Mouse (Mus musculus): ENCODE data around the gene Tmprss15.

The Tmprss15 gene

DNA sequence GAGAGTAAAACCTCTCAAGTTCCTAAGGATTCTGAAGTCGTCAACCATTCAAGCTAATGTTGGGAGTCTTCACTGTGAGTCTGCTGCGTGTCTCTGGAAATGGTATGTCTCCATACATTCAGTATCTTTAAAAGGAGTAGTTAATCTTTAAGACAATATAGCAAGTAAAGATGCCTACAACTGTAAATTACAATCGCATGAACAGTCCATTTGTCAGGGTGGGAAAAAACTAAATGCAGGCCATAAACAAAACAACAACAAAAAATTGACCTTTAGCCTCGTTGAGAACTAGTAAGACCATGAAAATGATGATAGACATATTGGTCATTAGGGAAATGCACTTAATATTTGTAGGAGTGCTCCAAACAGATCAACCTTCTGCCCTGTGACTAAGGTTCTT is at the start of gene Tmprss15:
Tmprss15 (minus strand) TSS at position 101 of the 400 bp plus-strand sequence.
- no peak for DNase-seq (ENCODE audit: low spot score in 2 of 2)

GRCm38 (mm10) chr16:79114879-79115278 is 24.0 kb upstream of the Tmprss15 start:
- no peak for DNase-seq (ENCODE audit: low spot score in 2 of 2)

DNA sequence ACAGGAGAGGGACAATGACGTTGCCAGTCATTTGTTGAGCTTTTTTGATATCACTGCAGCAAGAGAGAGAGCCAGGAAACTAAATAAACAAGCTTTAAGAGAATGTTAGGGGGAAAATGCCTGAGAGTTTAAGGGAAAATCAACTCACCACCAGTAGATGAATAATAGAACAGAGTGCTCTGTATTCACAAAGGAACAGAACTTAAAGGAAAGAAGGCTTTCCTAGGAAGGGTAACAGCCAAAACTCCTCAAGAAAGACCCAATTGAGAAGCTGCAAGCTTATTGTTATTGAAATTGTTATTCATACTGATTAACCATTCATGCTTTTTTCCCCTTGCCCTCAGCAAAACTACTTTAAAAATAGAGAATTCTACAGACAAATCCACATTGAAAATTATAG is 18.6 kb upstream of the Tmprss15 start:
- no peak for DNase-seq (ENCODE audit: low spot score in 2 of 2)

DNA sequence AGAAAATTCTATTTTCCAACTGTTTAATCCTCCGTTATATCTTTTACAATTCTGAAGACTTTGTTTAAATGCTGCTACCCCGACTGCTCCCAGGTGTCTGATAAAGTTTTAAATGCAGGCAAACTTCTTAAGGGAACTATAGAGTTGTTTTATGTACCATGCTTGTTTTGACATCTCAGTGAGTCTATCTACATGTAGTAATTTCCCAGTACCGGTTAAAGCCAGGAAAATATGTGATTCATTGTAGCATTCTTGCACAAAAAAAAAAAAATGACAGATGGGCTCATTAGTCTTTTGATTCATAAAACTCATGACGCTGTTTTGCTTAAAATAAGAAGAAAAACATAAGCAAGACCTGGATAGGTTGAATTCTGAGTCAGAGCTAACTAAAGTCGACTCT is 18.1 kb upstream of the Tmprss15 start:
- DNase-seq (ENCODE audit: low spot score in 2 of 2), result no peak

GRCm38 (mm10) chr16:79100325-79100724 is 9.4 kb upstream of the Tmprss15 start:
- DNase-seq (ENCODE audit: low spot score in 2 of 2), result no peak

- no peak for DNase-seq (ENCODE audit: low spot score in 2 of 2)
Measured at GRCm38 (mm10) chr16:79098321-79098720, 7.4 kb upstream of the Tmprss15 start.

DNA sequence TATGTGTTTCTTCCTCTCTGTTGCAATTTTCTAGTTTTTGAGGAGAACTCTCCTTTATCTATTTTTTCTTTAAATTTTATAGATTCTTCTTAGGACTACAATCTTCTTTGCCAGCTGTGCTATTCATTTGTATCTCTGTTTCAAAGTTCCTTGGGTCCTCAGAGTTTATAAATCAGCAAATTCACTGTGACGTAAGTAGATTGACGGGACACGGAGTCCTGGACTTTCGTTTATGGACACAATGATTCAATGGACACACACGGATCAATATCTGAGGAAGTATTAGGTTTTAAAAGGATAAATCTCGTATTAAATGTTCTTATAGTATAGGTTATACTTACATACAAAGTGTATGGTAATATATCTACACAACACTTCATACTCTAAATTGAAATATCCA is 4.3 kb downstream of the Tmprss15 start:
- no peak for DNase-seq (ENCODE audit: low spot score in 2 of 2)

- no peak for DNase-seq (ENCODE audit: low spot score in 2 of 2)
Measured at GRCm38 (mm10) chr16:79063848-79064247, 27.0 kb downstream of the Tmprss15 start.

GRCm38 (mm10) chr16:79058775-79059558 is 31.9 kb downstream of the Tmprss15 start:
- DNase-seq (ENCODE audit: low spot score in 2 of 2), result no peak

DNA sequence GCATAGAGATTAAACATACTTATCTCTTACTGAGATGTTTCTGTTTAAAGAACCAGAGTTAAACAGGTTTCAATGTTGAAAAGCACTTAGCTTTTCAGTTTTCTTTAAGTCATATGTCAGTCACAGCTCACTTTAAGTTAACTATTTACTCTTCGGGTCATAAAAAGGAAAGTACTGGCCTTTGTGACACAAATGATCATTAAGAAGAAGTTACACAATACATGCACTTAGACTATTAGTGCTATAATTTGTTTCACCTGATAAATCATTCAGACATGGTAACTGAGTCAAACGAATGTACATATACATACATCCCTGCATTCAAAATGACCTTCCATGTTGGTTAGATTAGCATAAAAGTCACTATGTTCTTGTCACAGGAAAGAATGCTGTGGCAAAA is 58.3 kb downstream of the Tmprss15 start:
- DNase-seq (ENCODE audit: low spot score in 2 of 2), result no peak

DNA sequence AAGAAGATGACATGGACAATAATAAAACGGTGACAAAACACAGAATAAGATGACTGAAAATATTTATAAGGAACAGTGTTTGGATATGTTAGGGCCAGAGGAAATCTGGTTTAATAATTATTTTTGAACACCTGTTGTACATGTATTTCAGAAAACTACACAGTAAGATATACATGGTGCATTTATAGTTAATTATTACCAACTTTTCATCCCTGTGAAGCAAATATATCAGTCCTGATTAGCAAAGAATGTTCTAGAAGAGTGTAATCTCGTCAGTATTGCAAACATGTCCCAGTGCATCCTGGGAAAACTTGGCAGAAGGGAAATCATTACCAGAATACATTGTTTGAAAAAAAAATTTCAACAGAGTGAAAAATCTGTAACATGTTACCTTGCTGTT is 88.1 kb downstream of the Tmprss15 start:
- DNase-seq (ENCODE audit: low spot score in 2 of 2), result no peak

GRCm38 (mm10) chr16:79001679-79002078 is 89.2 kb downstream of the Tmprss15 start:
- DNase-seq (ENCODE audit: low spot score in 2 of 2), result no peak

DNA sequence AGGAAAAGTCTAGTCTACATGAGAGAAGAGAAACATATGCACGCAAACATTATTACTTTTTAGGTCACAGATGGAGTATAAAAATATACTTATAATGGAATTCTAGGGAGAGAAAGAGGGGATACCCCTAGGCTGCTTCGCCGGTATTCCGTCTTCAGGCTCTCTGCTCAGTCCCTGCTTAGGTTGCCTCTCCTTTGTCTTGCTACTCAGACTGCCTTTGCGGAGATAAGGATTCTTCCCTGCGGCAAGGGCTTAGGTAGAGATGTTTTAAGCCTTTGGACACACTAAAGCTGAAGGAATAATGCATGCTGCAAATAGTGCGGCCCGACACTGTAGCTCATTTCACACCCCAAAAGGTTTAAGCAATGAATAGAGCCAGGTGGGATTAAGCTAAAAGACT is 114.5 kb downstream of the Tmprss15 start:
- DNase-seq (ENCODE audit: low spot score in 2 of 2), result no peak

GRCm38 (mm10) chr16:78974099-78974498 is 116.8 kb downstream of the Tmprss15 start:
- no peak for DNase-seq (ENCODE audit: low spot score in 2 of 2)

- no peak for DNase-seq (ENCODE audit: low spot score in 2 of 2)
Measured at GRCm38 (mm10) chr16:78969091-78969731, 121.7 kb downstream of the Tmprss15 start.

DNA sequence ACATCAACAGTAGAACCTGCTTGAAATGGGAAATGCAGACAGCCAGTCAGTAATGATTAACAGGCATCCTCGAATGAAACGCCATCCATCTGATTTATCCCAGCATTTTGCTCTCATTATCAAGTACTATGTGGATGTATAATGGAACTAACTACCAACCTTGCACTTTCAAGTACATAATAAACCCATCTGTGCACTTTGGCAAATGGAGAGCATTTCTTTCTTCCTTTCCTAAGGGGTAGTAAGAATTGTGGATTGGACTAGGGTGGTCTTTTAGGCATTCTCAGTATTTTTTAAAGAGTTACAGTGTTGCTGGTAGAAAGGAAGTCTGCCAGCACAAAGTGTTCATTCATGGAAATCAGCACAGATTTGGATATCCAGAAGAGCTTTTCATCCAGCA is 133.5 kb downstream of the Tmprss15 start:
- no peak for DNase-seq (ENCODE audit: low spot score in 2 of 2)

GRCm38 (mm10) chr16:78950359-78950758 is 140.5 kb downstream of the Tmprss15 start:
- DNase-seq (ENCODE audit: low spot score in 2 of 2), result no peak

GRCm38 (mm10) chr16:78937755-78938154 is 153.1 kb downstream of the Tmprss15 start:
- no peak for DNase-seq (ENCODE audit: low spot score in 2 of 2)

DNA sequence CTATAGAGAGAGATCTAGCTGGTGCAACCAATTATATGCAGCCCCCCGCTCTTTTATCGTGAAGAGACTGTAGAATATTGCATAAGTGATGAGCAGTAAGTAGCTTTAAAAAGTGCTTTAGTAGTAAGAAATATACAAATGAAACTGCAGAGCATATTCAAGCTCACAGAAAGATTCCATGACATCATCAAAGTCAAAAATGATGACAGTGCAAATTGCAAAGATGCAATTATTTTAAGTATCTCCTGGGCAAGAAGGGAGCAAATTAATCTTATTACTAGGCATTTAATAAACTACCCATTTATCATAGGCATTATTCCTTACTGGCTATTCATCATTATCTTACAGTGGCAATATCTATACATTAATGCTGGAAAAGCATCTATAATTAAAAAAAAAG is 156.6 kb downstream of the Tmprss15 start:
- no peak for DNase-seq (ENCODE audit: low spot score in 2 of 2)

GRCm38 (mm10) chr16:78931287-78932025 is 159.4 kb downstream of the Tmprss15 start:
- DNase-seq (ENCODE audit: low spot score in 2 of 2), result no peak

- no peak for DNase-seq (ENCODE audit: low spot score in 2 of 2)
Measured at GRCm38 (mm10) chr16:78930382-78931286, 160.3 kb downstream of the Tmprss15 start, which contains the start of gene Chodl. TSS of gene Chodl (plus strand) at chr16:78930948.

DNA sequence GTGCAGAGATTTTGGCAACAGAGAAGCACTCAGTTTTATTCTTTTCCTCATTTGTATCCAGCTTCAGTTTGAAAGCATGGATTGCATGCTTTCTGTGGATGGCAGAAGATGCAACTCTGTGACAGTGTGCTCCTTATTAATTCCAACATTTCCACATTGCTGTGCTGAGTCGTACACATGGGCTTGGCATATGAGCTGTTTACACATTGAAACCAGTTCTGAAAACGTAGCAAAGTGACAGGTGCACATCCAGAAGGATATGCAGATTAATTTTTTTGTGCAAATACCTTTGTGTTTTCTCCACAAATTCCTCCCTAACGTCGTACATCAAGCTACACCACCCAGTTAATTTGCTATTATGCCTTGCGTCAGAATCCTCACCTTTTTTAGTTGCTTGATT is 168.3 kb downstream of the Tmprss15 start:
- DNase-seq (ENCODE audit: low spot score in 2 of 2), result no peak

Measured in spleen, postnatal 10 days (tissue).